Mouse (Mus musculus) liver, embryonic 11.5 days (tissue): ENCODE results near the gene Zfp768. TPM values are rescaled to one million over a fixed set of nuclear protein-coding genes. Genes with fewer than 3 reads are reported as not detected.
"Not testable (repeated sequence)": the region's sequence is repeated elsewhere in the genome, so short reads cannot be mapped to it uniquely, and the experiment has no call there.

Experiments used
- ATAC-seq: fragments of 200-750 bp; cut with Nextera tagmentation; replicated peaks from 2 replicates; pipeline ENCODE4 v1.8.0; 2017; ENCODE audit warnings: moderate number of reproducible peaks, mild to moderate bottlenecking, moderate TSS enrichment, moderate library complexity; ENCODE audit not compliant: low FRiP score
- DNase-seq: peaks from one replicate; pipeline ENCODE4 v3.0.0-alpha.2; 2017; ENCODE audit warnings: low spot score
- H3K27ac ChIP-seq: fragments of 300-500 bp; sonication (generic); 2 replicates; pipeline ENCODE4 v1.5.1; 2014; ENCODE audit warnings: mild to moderate bottlenecking, low read depth, low read length, control low read depth
- H3K27me3 ChIP-seq: fragments of 300-500 bp; sonication (generic); replicated peaks from 2 replicates; pipeline ENCODE4 v1.6.1; 2014; ENCODE audit warnings: low read length, mixed read lengths; ENCODE audit not compliant: control insufficient read depth, insufficient read depth
- H3K36me3 ChIP-seq: fragments of 300-500 bp; sonication (generic); 2 replicates; pipeline ENCODE4 v1.6.1; 2014; ENCODE audit warnings: mild to moderate bottlenecking, low read length, moderate library complexity, mixed read lengths; ENCODE audit not compliant: control insufficient read depth, insufficient read depth
- H3K4me1 ChIP-seq: fragments of 300-500 bp; sonication (generic); replicated peaks from 2 replicates; pipeline ENCODE4 v1.6.1; 2014; ENCODE audit warnings: low read length, mixed read lengths; ENCODE audit not compliant: control insufficient read depth, insufficient read depth
- H3K4me2 ChIP-seq: fragments of 300-500 bp; sonication (generic); 2 replicates; pipeline ENCODE4 v1.6.1; 2014; ENCODE audit warnings: mild to moderate bottlenecking, control low read depth, moderate library complexity
- H3K4me3 ChIP-seq: fragments of 300-500 bp; sonication (generic); 2 replicates; pipeline ENCODE4 v1.5.1; 2014; ENCODE audit warnings: low read depth, low read length, control low read depth
- H3K9ac ChIP-seq: fragments of 300-500 bp; sonication (generic); 2 replicates; pipeline ENCODE4 v1.6.1; 2014; ENCODE audit warnings: low read depth, low read length, control low read depth
- H3K9me3 ChIP-seq: fragments of 300-500 bp; sonication (generic); 2 replicates; pipeline ENCODE4 v1.6.1; 2016; ENCODE audit warnings: low read length, inconsistent platforms, mixed read lengths; ENCODE audit not compliant: control insufficient read depth
- WGBS: fragments of 180-500 bp; shearing (Covaris S2); extraction: QIAGEN DNeasy Blood & Tissue Kit; methylation state at CpG from one replicate; pipeline ENCODE4 v1.1.7; 2014; 5-methylcytosine and 5-hydroxymethylcytosine counted together
- polyA plus RNA-seq: library from polyadenylated mRNA; unstranded; fragments of >200 nt; fragmentation: Nextera tagmentation; extraction: Ambion mirVana; gene quantifications from 2 replicates; pipeline ENCODE4 v1.2.1, GENCODE M21; 2014

Zfp768 gene
- polyA plus RNA-seq: 3.4 and 3.6 TPM in 2 replicates

GRCm38 (mm10) chr7:127345512-127346325 is at the start of gene Zfp768:
Gene Zfp768 (minus strand): TSS chr7:127345589.
- Histone ChIP-seq H3K27me3 (no peaks in the 10 kb centered on the region), H3K4me2 (peak within 1 kb of the TSS; percentile 70), H3K4me3 (peak within 1 kb of the TSS; percentile 90), H3K9me3 (no peaks in the 10 kb centered on the region), H3K9ac (peak within 1 kb of the TSS; percentile 86), H3K27ac (peak within 1 kb of the TSS; percentile 81), H3K4me1 (peaks cover 23% of the 10 kb centered on the region), H3K36me3 (peaks cover 6% of the 10 kb centered on the region)
- ATAC-seq: peak; percentile 88
- peak; percentile 94 for DNase-seq
- WGBS: under 1% methylated on average over 75 of the region's 76 CpGs

- peak overlapping the region; percentile 78 for H3K4me3 ChIP-seq
- DNase-seq (no peak), ATAC-seq (no peak)
- H3K36me3 ChIP-seq: peaks cover 3% of the 10 kb centered on the region; the same call in 1 of the 2 replicates
- H3K4me2 ChIP-seq: peak overlapping the region; percentile 89
- WGBS: 22% methylated on average over 7 of the region's 7 CpGs
- H3K27ac ChIP-seq: 0 out of 2 replicates have a peak overlapping the region, but pooled peaks have one; percentile 88
- H3K27me3 ChIP-seq: no peaks in the 10 kb centered on the region
- H3K9ac ChIP-seq: peak overlapping the region; percentile 64
- no peaks in the 10 kb centered on the region for H3K9me3 ChIP-seq
- peaks cover 9% of the 10 kb centered on the region for H3K4me1 ChIP-seq
Observed at GRCm38 (mm10) chr7:127393944-127394333, 48.5 kb upstream of the Zfp768 start.

- peak within 1 kb of the TSS; percentile 78 for H3K4me3 ChIP-seq
- peak; percentile 92 for ATAC-seq
- peak; percentile 93 for DNase-seq
- H3K9ac ChIP-seq: peak within 1 kb of the TSS; percentile 89
- H3K27ac ChIP-seq: peak within 1 kb of the TSS; percentile 88
- peak within 1 kb of the TSS; percentile 89 for H3K4me2 ChIP-seq
- H3K4me1 ChIP-seq: peaks cover 9% of the 10 kb centered on the region
- WGBS: under 1% methylated on average over 45 of the region's 45 CpGs
- peaks cover 3% of the 10 kb centered on the region; the same call in 1 of the 2 replicates for H3K36me3 ChIP-seq
- H3K27me3 ChIP-seq: no peaks in the 10 kb centered on the region
- no peaks in the 10 kb centered on the region for H3K9me3 ChIP-seq
Observed at GRCm38 (mm10) chr7:127393157-127393943, 48.0 kb upstream of the Zfp768 start, which contains the start of gene E430018J23Rik. Gene E430018J23Rik (minus strand): TSS chr7:127393629.

- Histone ChIP-seq H3K36me3 (peaks cover 3% of the 10 kb centered on the region; the same call in 1 of the 2 replicates), H3K9me3 (no peaks in the 10 kb centered on the region), H3K4me2 (peak overlapping the region; percentile 89), H3K4me1 (peaks cover 9% of the 10 kb centered on the region), H3K4me3 (peak overlapping the region; percentile 78), H3K9ac (peak overlapping the region; percentile 89), H3K27ac (no peak overlapping the region), H3K27me3 (no peaks in the 10 kb centered on the region)
- ATAC-seq (no peak; the same call in 1 of the 2 replicates), DNase-seq (no peak)
- 78% methylated on average over 8 of the region's 8 CpGs for WGBS
Observed at GRCm38 (mm10) chr7:127392251-127392824, 46.9 kb upstream of the Zfp768 start.

- no peak overlapping the region for H3K4me2 ChIP-seq
- WGBS: 94% methylated on average over 16 of the region's 16 CpGs
Observed at GRCm38 (mm10) chr7:127391538-127391937, 46.1 kb upstream of the Zfp768 start.

GRCm38 (mm10) chr7:127390306-127390705 is 44.9 kb upstream of the Zfp768 start:
- Histone ChIP-seq H3K9ac (no peak overlapping the region), H3K4me1 (peaks cover 9% of the 10 kb centered on the region), H3K4me2 (no peak overlapping the region), H3K27me3 (no peaks in the 10 kb centered on the region), H3K36me3 (peaks cover 6% of the 10 kb centered on the region; the same call in 1 of the 2 replicates), H3K4me3 (no peak overlapping the region), H3K9me3 (no peaks in the 10 kb centered on the region; the same call in 1 of the 2 replicates), H3K27ac (no peak overlapping the region)
- ATAC-seq (no peak), DNase-seq (no peak)
- 76% methylated on average over 7 of the region's 7 CpGs for WGBS

More at GRCm38 (mm10) chr7:127391538-127391937, 46.1 kb upstream of the Zfp768 start:
- Histone ChIP-seq H3K4me3 (no peak overlapping the region), H3K27ac (no peak overlapping the region), H3K27me3 (no peaks in the 10 kb centered on the region), H3K36me3 (peaks cover 3% of the 10 kb centered on the region; the same call in 1 of the 2 replicates), H3K9ac (no peak overlapping the region), H3K4me1 (peaks cover 9% of the 10 kb centered on the region), H3K9me3 (no peaks in the 10 kb centered on the region)
- no peak for DNase-seq
- no peak for ATAC-seq

- not testable (repeated sequence) for H3K9me3 ChIP-seq, H3K27ac ChIP-seq, H3K9ac ChIP-seq, DNase-seq, H3K4me1 ChIP-seq, H3K4me2 ChIP-seq, H3K27me3 ChIP-seq, ATAC-seq, H3K4me3 ChIP-seq
- H3K36me3 ChIP-seq: peaks cover 16% of the 10 kb centered on the region; the same call in 1 of the 2 replicates
Observed at GRCm38 (mm10) chr7:127388201-127388600, 42.8 kb upstream of the Zfp768 start.
